Mouse (Mus musculus): ENCODE results near the gene Plxnb2.

Gene Plxnb2

GRCm38 (mm10) chr15:89180571-89181229 is at the start of gene Plxnb2:
Gene Plxnb2, minus strand, starts transcription at chr15:89180788.
- peak; percentile 97 for DNase-seq (ENCODE audit: inconsistent ontology term)

DNA sequence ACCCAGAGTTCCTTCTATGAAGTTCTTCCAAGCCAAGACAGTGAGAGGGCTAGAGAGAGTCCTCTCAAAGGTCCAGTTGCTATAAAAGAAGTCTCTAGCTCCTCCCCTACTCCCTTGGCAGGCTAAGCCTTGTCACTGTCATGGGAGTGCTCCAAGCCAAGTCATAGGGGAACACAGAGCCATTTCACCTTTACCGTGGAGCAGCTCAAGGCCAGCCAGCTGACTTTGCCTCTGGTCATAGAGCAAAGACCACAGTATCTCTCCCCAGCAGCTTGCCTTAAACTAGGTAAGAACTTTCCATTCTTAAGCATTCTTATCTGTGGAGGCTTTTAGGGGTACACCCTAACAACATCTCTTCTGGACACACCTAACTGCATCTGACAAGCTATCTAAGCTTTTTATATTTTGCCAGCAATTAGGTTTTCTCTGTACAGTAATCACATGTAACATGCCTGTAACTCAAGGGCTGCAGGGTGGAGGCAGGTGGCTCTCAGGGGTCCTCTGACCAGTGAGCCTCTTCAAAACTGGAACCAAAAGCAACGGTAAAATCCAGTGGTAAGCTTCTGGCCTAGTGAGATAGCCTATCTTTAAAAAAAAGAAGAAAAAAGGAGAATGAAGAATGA is 35.1 kb upstream of the Plxnb2 start:
- no peak for DNase-seq (ENCODE audit: inconsistent ontology term)

DNA sequence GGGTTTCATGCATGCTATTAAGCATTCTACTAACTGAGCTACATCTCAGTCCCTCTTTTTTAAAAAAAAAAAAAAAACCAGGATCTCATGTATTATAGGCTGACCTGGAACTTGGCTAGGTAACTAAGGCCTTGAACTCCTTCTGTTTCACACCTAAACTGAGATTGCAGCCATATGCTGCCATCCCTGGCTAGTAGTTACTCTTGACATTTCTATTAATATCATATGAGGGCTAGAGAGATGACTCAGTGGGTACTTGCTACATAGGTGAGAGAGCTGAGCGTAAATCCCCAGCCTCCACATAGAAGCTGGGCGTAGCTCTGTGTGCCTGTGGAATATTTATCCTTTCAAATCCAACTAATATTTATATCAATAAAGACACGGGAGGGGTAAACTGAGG is 34.4 kb upstream of the Plxnb2 start:
- DNase-seq (ENCODE audit: inconsistent ontology term) = no peak

- DNase-seq (ENCODE audit: inconsistent ontology term) = no peak
Observed at GRCm38 (mm10) chr15:89213517-89213916, 32.9 kb upstream of the Plxnb2 start.

GRCm38 (mm10) chr15:89212495-89212894 is 31.9 kb upstream of the Plxnb2 start:
- no peak for DNase-seq (ENCODE audit: inconsistent ontology term)

DNA sequence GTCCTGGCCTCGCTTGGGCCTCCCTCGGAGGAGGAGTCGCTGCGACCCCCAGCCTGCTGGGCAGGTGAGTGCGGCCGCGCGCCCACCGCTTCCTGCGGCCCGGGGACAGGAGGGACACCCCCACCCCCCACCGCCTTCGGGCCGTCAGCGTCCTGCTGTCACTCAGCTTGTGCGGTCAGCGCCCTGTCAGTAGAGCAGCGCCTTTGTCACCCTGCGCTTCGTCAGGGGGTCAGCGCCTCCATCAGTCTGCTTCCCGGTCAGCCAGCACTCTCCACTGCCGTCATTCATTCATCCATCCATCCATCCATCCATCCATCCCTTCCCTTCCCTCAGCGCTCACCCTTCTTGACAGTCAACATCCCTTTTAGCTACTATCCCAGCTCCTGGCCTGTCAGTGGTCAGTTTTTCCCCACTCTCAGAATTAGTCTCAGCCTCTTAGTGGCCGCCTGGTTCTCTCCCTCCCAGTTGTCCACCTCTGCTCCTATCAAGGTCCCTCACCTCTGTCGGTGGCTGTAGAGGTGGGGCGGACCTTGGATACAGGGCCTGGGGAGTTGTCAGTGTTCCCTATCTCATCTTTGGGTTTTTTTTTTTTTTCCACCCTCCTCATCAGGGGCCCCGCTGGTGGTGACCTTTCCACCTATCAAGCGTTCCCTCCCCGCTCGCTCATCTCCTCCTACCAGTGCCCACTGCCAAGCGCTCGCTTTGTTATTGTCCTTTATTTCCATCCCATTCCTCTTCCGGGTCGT is 31.3 kb upstream of the Plxnb2 start:
- DNase-seq (ENCODE audit: inconsistent ontology term) = peak; percentile 55

- peak; percentile 87 for DNase-seq (ENCODE audit: inconsistent ontology term)
Observed at GRCm38 (mm10) chr15:89210915-89211715, 30.5 kb upstream of the Plxnb2 start, which contains the start of gene Ppp6r2. Gene Ppp6r2, plus strand, starts transcription at chr15:89211553.

- DNase-seq (ENCODE audit: inconsistent ontology term) = peak; percentile 89
Observed at GRCm38 (mm10) chr15:89209886-89210761, 29.5 kb upstream of the Plxnb2 start.

- DNase-seq (ENCODE audit: inconsistent ontology term) = no peak
Observed at GRCm38 (mm10) chr15:89207457-89207856, 26.9 kb upstream of the Plxnb2 start.

DNA sequence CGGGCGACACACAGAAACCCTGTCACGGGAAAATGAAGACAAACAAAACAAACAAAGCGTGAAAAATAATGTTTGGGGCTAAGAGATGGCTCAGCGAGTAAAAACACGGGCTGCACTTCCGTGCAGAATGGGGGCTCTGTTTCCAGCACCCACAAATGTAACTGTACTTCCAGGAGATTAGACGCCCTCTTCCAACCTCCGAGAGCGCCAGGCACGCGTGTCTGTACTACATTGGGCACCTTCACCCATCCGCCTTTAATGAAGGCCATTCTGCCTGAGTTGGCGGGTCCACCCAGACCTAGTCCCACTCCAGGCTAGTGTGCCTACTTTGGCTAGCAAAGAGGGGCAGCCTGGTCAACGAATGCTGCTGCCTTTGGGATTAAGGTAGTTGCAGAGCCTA is 16.5 kb upstream of the Plxnb2 start:
- DNase-seq (ENCODE audit: inconsistent ontology term) = no peak

GRCm38 (mm10) chr15:89196313-89196706 is 15.7 kb upstream of the Plxnb2 start, which contains the start of gene Dennd6b:
Gene Dennd6b, minus strand, starts transcription at chr15:89196496.
- DNase-seq (ENCODE audit: inconsistent ontology term) = peak; percentile 98

- peak; percentile 96 for DNase-seq (ENCODE audit: inconsistent ontology term)
Observed at GRCm38 (mm10) chr15:89195690-89196312, 15.2 kb upstream of the Plxnb2 start.

DNA sequence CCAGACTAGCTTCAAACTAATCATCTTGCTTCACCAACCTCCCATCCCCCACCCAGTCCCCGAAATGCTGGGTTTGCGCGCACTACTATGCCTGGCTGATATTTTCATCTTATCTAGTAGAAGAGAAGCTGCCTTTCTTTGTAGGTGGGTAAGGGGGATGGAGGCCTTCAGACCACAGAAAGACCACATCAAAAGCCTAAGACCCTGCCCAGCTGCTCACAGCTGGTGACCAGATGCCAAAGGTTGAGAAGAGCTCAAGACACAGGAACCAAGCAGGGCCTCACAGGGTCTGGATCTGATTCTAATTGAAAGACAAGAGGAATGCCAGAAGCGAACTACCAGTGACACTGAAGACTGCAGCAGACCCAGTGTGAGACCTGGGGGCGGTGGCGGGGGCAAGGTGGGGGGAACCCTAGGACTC is 14.7 kb upstream of the Plxnb2 start:
- no peak for DNase-seq (ENCODE audit: inconsistent ontology term)

- DNase-seq (ENCODE audit: inconsistent ontology term) = no peak
Observed at GRCm38 (mm10) chr15:89184937-89185227, 4.3 kb upstream of the Plxnb2 start.

DNA sequence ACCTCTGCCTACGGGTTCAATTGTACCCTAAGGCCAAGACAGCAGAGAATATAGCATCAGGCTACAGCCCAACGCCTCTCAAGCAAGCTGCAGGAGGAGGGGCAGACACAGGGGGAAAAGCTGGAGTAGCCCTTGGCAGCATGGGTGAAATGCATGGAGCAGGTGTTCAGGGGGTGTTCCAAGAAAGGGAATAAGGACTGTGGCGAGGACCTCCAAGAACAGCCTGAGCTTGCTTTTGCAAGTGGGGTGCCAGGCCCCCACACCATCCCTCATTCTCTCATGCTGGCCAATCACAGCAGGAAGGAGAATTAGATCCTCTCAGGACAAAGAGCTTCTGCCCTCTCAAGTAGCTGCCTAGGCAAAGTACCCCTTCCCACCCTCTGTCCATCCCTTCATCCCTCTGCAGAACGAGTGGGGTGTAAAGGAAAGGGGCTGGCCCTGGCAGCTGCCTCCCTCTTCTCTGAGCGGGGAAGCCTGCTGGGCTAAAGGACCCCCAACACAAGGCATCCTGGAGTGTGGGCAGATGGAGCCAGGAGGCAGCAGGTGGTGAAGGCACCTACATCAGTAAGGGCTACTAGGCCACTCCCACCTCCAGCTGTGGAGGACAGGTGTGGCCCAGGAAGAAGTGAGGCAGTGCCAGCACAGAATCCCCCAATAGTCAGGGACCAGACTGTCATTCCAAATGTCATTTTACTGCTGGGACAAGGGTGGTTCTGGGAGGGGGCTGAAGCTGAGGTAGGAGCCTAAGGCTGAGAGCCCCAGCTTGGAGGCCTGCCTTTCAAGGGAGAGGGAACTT is 3.8 kb upstream of the Plxnb2 start:
- DNase-seq (ENCODE audit: inconsistent ontology term) = no peak

GRCm38 (mm10) chr15:89182842-89183241 is 2.3 kb upstream of the Plxnb2 start:
- no peak for DNase-seq (ENCODE audit: inconsistent ontology term)

DNA sequence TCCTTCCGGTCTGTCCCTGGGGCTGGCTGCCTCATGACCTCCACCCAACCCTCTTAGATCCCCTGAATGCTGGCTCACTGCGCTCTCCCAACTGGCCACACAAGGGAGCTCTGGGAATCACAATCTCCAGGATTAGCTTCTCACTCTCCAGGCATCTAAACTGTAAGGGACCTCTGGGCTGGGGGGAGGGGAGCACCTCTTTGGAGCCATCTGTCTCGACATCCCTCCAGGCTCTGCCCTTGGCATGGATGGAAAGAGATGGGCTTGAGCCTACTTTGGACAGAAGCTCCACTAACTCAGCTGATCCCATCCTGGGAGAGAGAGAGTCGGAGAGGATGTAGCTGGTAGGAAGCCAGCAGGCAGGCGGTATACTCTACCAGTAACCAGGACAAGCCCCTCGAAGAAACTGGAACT is 1.7 kb upstream of the Plxnb2 start:
- DNase-seq (ENCODE audit: inconsistent ontology term) = peak; percentile 65

- no peak for DNase-seq (ENCODE audit: inconsistent ontology term)
Observed at GRCm38 (mm10) chr15:89181561-89182270, 1.1 kb upstream of the Plxnb2 start.

- no peak for DNase-seq (ENCODE audit: inconsistent ontology term)
Observed at GRCm38 (mm10) chr15:89180081-89180541, 477 bp downstream of the Plxnb2 start.

Data from Muller cell, postnatal 12 days (primary cell).